Mouse (Mus musculus): Measurements from ENCODE around the gene Hist2h4. TPM values are rescaled to one million over a fixed set of nuclear protein-coding genes. Genes with fewer than 3 reads are reported as not detected.

Gene Hist2h4
- 4.2 and 7.1 TPM in 2 replicates for polyA plus RNA-seq (2015; fragmentation: Nextera tagmentation; extraction: Ambion mirVana)

GRCm38 (mm10) chr3:96262979-96263550, at the start of gene Hist2h4:
Hist2h4 (minus strand) TSS chr3:96263311.

GRCm38 (mm10) chr3:96293787-96294186, 30.7 kb upstream of the Hist2h4 start, which contains the start of gene Fcgr1:
Fcgr1 (minus strand) TSS chr3:96293969.

GRCm38 (mm10) chr3:96269511-96270474, 6.7 kb upstream of the Hist2h4 start, which contains the start of gene Hist2h2bb:
Hist2h2bb (plus strand) TSS chr3:96269752.

GRCm38 (mm10) chr3:96268051-96268775, 5.1 kb upstream of the Hist2h4 start, which contains the start of gene Hist2h3b:
Hist2h3b (plus strand) TSS chr3:96268654.

GRCm38 (mm10) chr3:96246427-96246856, 16.7 kb downstream of the Hist2h4 start, which contains the start of gene Hist2h3c1:
Hist2h3c1 (plus strand) TSS chr3:96246685.

GRCm38 (mm10) chr3:96245003-96245886, 17.9 kb downstream of the Hist2h4 start, which contains the start of gene Hist2h2aa1:
Hist2h2aa1 (plus strand) TSS chr3:96245497.

GRCm38 (mm10) chr3:96239949-96240798, 22.9 kb downstream of the Hist2h4 start, which contains the start of gene Hist2h2aa2:
Hist2h2aa2 (minus strand) TSS chr3:96240276.

GRCm38 (mm10) chr3:96238954-96239793, 23.9 kb downstream of the Hist2h4 start, which contains the start of gene Hist2h3c2:
Hist2h3c2 (minus strand) TSS chr3:96239127.

GRCm38 (mm10) chr3:96220765-96221639, 42.1 kb downstream of the Hist2h4 start, which contains the start of the genes Hist2h2ac and Hist2h2be:
Hist2h2ac (minus strand) TSS chr3:96220880.
Hist2h2be (plus strand) TSS chr3:96221119.

GRCm38 (mm10) chr3:96219661-96220130, 43.4 kb downstream of the Hist2h4 start, which contains the start of the genes Bola1 and Hist2h2ab:
Bola1 (minus strand) TSS chr3:96219709.
Hist2h2ab (plus strand) TSS chr3:96219865.

Small RNA genes lying within 50 kb of the gene (microRNA-seq; reads per million reads assigned to microRNA genes)
- not detected for gene Gm44492
- gene Gm47311: not detected
- gene Gm47313: not detected

Other genes with a start within 250 kb of the Hist2h4 start
- 24.9 and 26.9 TPM in 2 replicates for gene Vps45, start 204.8 kb downstream of the Hist2h4 start, polyA plus RNA-seq (2015; fragmentation: Nextera tagmentation; extraction: Ambion mirVana)
- 18.0 and 20.8 TPM in 2 replicates for gene Otud7b, start 158.8 kb downstream of the Hist2h4 start, polyA plus RNA-seq (2015; fragmentation: Nextera tagmentation; extraction: Ambion mirVana)
- gene Mtmr11, start 101.3 kb downstream of the Hist2h4 start, polyA plus RNA-seq (2015; fragmentation: Nextera tagmentation; extraction: Ambion mirVana): 13.2 and 15.1 TPM in 2 replicates
- gene Sf3b4, start 91.0 kb downstream of the Hist2h4 start, polyA plus RNA-seq (2015; fragmentation: Nextera tagmentation; extraction: Ambion mirVana): 80.2 and 87.8 TPM in 2 replicates
- 2.2 and 2.8 TPM in 2 replicates for gene Sv2a, start 82.2 kb downstream of the Hist2h4 start, polyA plus RNA-seq (2015; fragmentation: Nextera tagmentation; extraction: Ambion mirVana)
- 40.9 and 46.7 TPM in 2 replicates for gene Bola1, start 43.6 kb downstream of the Hist2h4 start, polyA plus RNA-seq (2015; fragmentation: Nextera tagmentation; extraction: Ambion mirVana)
- not detected in 2 replicates for gene Hist2h2ab, start 43.4 kb downstream of the Hist2h4 start, polyA plus RNA-seq (2015; fragmentation: Nextera tagmentation; extraction: Ambion mirVana)
- gene Hist2h2ac, start 42.4 kb downstream of the Hist2h4 start, polyA plus RNA-seq (2015; fragmentation: Nextera tagmentation; extraction: Ambion mirVana): 1.8 and 3.0 TPM in 2 replicates
- 3.3 and 3.4 TPM in 2 replicates for gene Hist2h2be, start 42.2 kb downstream of the Hist2h4 start, polyA plus RNA-seq (2015; fragmentation: Nextera tagmentation; extraction: Ambion mirVana)
- gene Hist2h3c2, start 24.2 kb downstream of the Hist2h4 start, polyA plus RNA-seq (2015; fragmentation: Nextera tagmentation; extraction: Ambion mirVana): 2.2 and 3.0 TPM in 2 replicates
- 129 and 159 TPM in 2 replicates for gene Hist2h2aa2, start 23.0 kb downstream of the Hist2h4 start, polyA plus RNA-seq (2015; fragmentation: Nextera tagmentation; extraction: Ambion mirVana)
- 43.1 and 47.9 TPM in 2 replicates for gene Hist2h2aa1, start 17.8 kb downstream of the Hist2h4 start, polyA plus RNA-seq (2015; fragmentation: Nextera tagmentation; extraction: Ambion mirVana)
- gene Hist2h3c1, start 16.6 kb downstream of the Hist2h4 start, polyA plus RNA-seq (2015; fragmentation: Nextera tagmentation; extraction: Ambion mirVana): 0.58 and 1.5 TPM in 2 replicates
- 12.7 and 16.3 TPM in 2 replicates for gene Hist2h3b, start 5.3 kb upstream of the Hist2h4 start, polyA plus RNA-seq (2015; fragmentation: Nextera tagmentation; extraction: Ambion mirVana)
- 0.95 and 1.8 TPM in 2 replicates for gene Hist2h2bb, start 6.4 kb upstream of the Hist2h4 start, polyA plus RNA-seq (2015; fragmentation: Nextera tagmentation; extraction: Ambion mirVana)
- gene Fcgr1, start 30.7 kb upstream of the Hist2h4 start, polyA plus RNA-seq (2015; fragmentation: Nextera tagmentation; extraction: Ambion mirVana): 4.6 and 8.0 TPM in 2 replicates
- 0.30 and 0.35 TPM in 2 replicates for gene BC107364, start 189.0 kb upstream of the Hist2h4 start, polyA plus RNA-seq (2015; fragmentation: Nextera tagmentation; extraction: Ambion mirVana)